ENCODE assay signal across 19 mouse cellular contexts in the genomic region with DNA sequence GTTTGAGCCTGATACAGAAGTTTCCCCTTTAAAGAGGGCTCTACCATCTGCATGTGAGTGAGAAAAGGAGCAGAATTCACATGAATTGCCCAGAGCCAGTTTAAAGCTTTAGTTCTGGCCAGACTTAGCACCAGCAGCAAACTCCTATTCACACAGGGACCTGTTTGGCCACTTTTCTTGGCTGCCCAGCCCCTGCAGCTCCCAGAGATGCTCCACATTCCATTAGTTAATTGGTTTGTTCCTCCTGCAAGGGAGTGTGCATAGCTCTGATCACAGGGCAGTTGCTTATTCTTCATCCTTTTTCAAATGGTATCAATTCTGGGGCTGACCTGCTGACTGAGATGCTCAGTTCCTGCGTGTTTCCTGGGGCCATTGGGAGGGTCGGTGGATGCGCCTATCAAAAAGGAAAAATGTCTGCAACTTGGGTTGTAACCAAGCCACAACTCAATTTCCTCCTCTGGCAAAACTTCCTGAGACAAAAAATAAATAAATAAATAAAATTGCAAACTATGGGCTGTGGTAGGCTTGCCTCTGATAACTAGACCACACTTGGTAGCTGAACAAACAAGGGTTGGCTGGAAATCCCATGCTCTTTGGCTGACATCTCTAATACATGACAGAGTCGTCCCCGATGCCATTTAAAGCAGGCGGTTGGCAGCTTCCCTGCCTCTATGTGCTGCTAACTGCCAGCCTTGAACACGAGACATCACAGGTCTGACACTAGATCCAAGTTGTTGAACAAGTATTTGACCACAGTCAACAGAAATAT.
DNase-seq lines count a peak whose midpoint lies in the region; ATAC-seq and TF ChIP-seq lines count a peak whose summit lies in the region.
"Had no signal": no experiment of that assay in that cellular context is flagged by ENCODE, and none has a peak within 500 bp of the region (broad histone marks: within the 10 kb centered on the region; RNA-seq: fewer than 3 reads in every experiment).

No protein-coding gene starts in this region.

- H3K36me3 ChIP-seq in lung, embryonic 14.5 days (ENCODE audit: insufficient read depth), result no peaks in the 10 kb centered on the region
- H3K36me3 ChIP-seq in embryonic facial prominence, embryonic 10.5 days (replicated peaks), result no peaks in the 10 kb centered on the region
- no peaks in the 10 kb centered on the region for H3K36me3 ChIP-seq in midbrain, embryonic 14.5 days (ENCODE audit: control insufficient read depth, insufficient read depth, low read length)
- H3K36me3 ChIP-seq: forebrain, embryonic 15.5 days; limb, embryonic 15.5 days; neural tube, embryonic 12.5 days had no signal

- 58% methylated on average over 7 of the region's 7 CpGs for WGBS in lung, embryonic 14.5 days
- 61% methylated on average over 7 of the region's 7 CpGs for WGBS in embryonic facial prominence, embryonic 10.5 days
- WGBS in midbrain, embryonic 14.5 days, result 84% methylated on average over 7 of the region's 7 CpGs

- no peak overlapping the region for H3K4me2 ChIP-seq in lung, embryonic 14.5 days
- no peak overlapping the region for H3K4me2 ChIP-seq in midbrain, embryonic 14.5 days (ENCODE audit: low read length)
- H3K4me2 ChIP-seq: forebrain, embryonic 15.5 days; limb, embryonic 15.5 days; neural tube, embryonic 12.5 days had no signal

- H3K9me3 ChIP-seq in lung, embryonic 14.5 days (ENCODE audit: low read depth, low read length), result no peaks in the 10 kb centered on the region
- no peaks in the 10 kb centered on the region for H3K9me3 ChIP-seq in embryonic facial prominence, embryonic 10.5 days
- no peaks in the 10 kb centered on the region for H3K9me3 ChIP-seq in midbrain, embryonic 14.5 days (ENCODE audit: control insufficient read depth, low read length)
- H3K9me3 ChIP-seq: forebrain, embryonic 15.5 days; limb, embryonic 15.5 days; neural tube, embryonic 12.5 days had no signal

- H3K4me3 ChIP-seq in lung, embryonic 14.5 days (ENCODE audit: low read depth, low read length), result no peak overlapping the region
- no peak overlapping the region for H3K4me3 ChIP-seq in embryonic facial prominence, embryonic 10.5 days
- no peak overlapping the region for H3K4me3 ChIP-seq in midbrain, embryonic 14.5 days (replicated peaks; ENCODE audit: low read depth, low read length)
- H3K4me3 ChIP-seq: erythroblast, embryonic 14.5 days; forebrain, embryonic 15.5 days; heart, adult 2 months; limb, embryonic 15.5 days; neural tube, embryonic 12.5 days had no signal

- H3K9ac ChIP-seq in lung, embryonic 14.5 days, result no peak overlapping the region
- H3K9ac ChIP-seq in midbrain, embryonic 14.5 days (replicated peaks; ENCODE audit: low read length), result no peak overlapping the region
- H3K9ac ChIP-seq: forebrain, embryonic 15.5 days; limb, embryonic 15.5 days; neural tube, embryonic 12.5 days had no signal

- no peaks in the 10 kb centered on the region for H3K27me3 ChIP-seq in lung, embryonic 14.5 days (ENCODE audit: insufficient read depth, low read length)
- no peaks in the 10 kb centered on the region for H3K27me3 ChIP-seq in embryonic facial prominence, embryonic 10.5 days (replicated peaks; ENCODE audit: low read depth, poor library complexity, severe bottlenecking)
- no peaks in the 10 kb centered on the region for H3K27me3 ChIP-seq in midbrain, embryonic 14.5 days (ENCODE audit: control insufficient read depth, insufficient read depth, low read length)
- H3K27me3 ChIP-seq: forebrain, embryonic 15.5 days; limb, embryonic 15.5 days; neural tube, embryonic 12.5 days had no signal

- no peak for TF ChIP-seq CTCF in lung, embryonic 14.5 days (IDR thresholded peaks at IDR 0.05; ENCODE audit: low read depth)

- peak; percentile 75 for DNase-seq in heart, adult 11 months
- no peak for DNase-seq in heart, postnatal 4 days
- DNase-seq in lung, embryonic 14.5 days, result peak; percentile 46
- no peak for DNase-seq in lung, postnatal 36 days
- peak; percentile 31 for DNase-seq in R1 (ENCODE audit: low read depth, low spot score)
- DNase-seq in embryonic facial prominence, embryonic 10.5 days (ENCODE audit: low spot score), result peak; percentile 38
- DNase-seq in adrenal gland, postnatal 10 days, result no peak
- DNase-seq in midbrain, embryonic 14.5 days, result no peak
- DNase-seq: adrenal gland, adult 2 months; cerebellum, adult 11 months; heart, adult 2 months; kidney, adult 11 months; kidney, postnatal 36 days; thymus, postnatal 14 days had no signal

- no peak overlapping the region for H3K27ac ChIP-seq in lung, embryonic 14.5 days (ENCODE audit: low read depth)
- H3K27ac ChIP-seq in embryonic facial prominence, embryonic 10.5 days (replicated peaks), result peak overlapping the region; percentile 59; the same call in 1 of the 2 replicates
- H3K27ac ChIP-seq in midbrain, embryonic 14.5 days (replicated peaks; ENCODE audit: low read depth, low read length), result no peak overlapping the region
- H3K27ac ChIP-seq: forebrain, embryonic 15.5 days; heart, adult 2 months; hindbrain, postnatal 0 days; limb, embryonic 15.5 days; neural tube, embryonic 12.5 days had no signal

- H3K4me1 ChIP-seq in lung, embryonic 14.5 days (ENCODE audit: insufficient read depth), result no peaks in the 10 kb centered on the region
- H3K4me1 ChIP-seq in embryonic facial prominence, embryonic 10.5 days, result peaks cover 10% of the 10 kb centered on the region
- no peaks in the 10 kb centered on the region for H3K4me1 ChIP-seq in midbrain, embryonic 14.5 days (ENCODE audit: control insufficient read depth, insufficient read depth, low read length)
- H3K4me1 ChIP-seq: forebrain, embryonic 15.5 days; limb, embryonic 15.5 days; neural tube, embryonic 12.5 days had no signal

- peak; percentile 79 for ATAC-seq in lung, embryonic 14.5 days (ENCODE audit: insufficient read depth)
- ATAC-seq in midbrain, embryonic 14.5 days (ENCODE audit: low FRiP score, low TSS enrichment), result no peak
- ATAC-seq: forebrain, embryonic 15.5 days; hindbrain, postnatal 0 days had no signal

Comparison
In these comparisons a context has a peak if more than half of its experiments do, and no peak if none do; other contexts are left out.
1. DNase-seq: peak in heart, adult 11 months (single experiment), lung, embryonic 14.5 days (single experiment), R1 (single experiment) and embryonic facial prominence, embryonic 10.5 days (single experiment); none in heart, postnatal 4 days (single experiment), lung, postnatal 36 days (single experiment), adrenal gland, postnatal 10 days (single experiment) and midbrain, embryonic 14.5 days (single experiment).